Mouse (Mus musculus) cerebral cortex, adult 2 months (tissue): ENCODE measurements around the gene Gramd1b.

Experiments
- WGBS: fragments of 180-500 bp; shearing (Covaris S2); methylation state at CpG from one replicate; pipeline ENCODE4 v1.1.7; 2018; 5-methylcytosine and 5-hydroxymethylcytosine counted together

Gene Gramd1b

DNA sequence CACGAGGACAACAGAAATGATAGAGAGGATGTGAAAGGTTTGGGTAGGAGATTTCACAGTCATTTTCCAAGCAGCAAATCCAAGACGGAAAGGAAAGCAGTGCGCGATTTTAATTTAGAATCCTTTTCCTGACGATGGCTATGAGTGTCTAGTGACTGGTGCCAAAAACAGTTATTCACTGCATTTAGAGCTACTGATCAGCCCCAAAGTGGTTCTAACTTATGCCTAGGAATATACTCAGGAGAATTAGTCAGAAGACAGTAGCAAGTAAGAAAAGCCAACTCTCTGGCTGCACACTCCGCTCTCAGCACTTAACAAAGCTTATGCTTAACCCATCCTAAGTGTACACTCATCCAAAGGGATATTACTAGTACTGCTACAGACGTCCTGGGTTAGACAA, 166.9 kb downstream of the Gramd1b start:
- WGBS = 34% methylated on average over 7 of the region's 7 CpGs

GRCm38 (mm10) chr9:40361970-40362369, 169.2 kb downstream of the Gramd1b start:
- WGBS = 63% methylated on average over 6 of the region's 6 CpGs

DNA sequence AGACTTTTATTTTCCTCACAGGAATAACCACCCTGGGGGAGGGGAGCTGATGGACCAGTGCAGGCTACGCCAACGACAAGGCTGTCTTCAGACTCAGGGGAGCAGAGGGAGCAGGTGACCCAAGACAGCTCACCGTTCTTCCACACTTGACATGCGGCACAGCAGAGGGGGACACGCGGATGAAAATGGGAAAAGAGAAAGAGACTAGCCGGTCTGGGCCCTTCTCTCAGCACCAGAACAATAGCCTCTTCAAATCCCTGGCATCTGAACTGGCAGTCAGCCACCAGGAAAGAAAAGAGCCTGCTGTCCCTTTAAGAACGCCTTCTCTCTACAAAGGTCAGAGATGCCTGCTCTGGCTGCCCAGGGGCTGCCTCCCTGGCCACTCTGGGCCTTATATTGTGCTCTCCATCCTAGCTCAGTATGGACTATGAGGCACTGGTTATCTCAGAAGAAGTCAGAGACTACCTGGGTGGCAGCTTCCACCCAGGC, 172.7 kb downstream of the Gramd1b start:
- 36% methylated on average over 8 of the region's 8 CpGs for WGBS

GRCm38 (mm10) chr9:40356768-40357446, 174.3 kb downstream of the Gramd1b start:
- 68% methylated on average over 4 of the region's 4 CpGs for WGBS

DNA sequence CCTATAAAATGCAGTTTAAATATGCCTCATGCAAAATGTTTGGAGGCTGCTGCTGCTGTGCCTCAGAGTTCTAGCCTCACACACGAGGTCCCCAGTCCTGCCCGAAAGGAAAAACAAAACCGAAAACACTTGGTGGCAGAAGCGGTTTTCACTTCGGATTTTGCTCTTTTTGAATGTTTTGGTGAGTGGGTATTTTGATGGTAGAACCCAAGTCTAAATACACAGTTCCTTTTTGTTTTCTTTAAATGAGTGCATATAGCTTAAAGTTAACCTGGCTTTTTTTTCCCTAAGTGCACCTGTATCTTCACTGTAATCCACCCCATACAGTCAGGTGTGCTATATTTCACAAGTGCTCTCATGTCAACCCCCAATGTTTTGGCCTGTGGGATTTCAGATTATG, 174.8 kb downstream of the Gramd1b start:
- WGBS = 57% methylated on average over 5 of the region's 5 CpGs

DNA sequence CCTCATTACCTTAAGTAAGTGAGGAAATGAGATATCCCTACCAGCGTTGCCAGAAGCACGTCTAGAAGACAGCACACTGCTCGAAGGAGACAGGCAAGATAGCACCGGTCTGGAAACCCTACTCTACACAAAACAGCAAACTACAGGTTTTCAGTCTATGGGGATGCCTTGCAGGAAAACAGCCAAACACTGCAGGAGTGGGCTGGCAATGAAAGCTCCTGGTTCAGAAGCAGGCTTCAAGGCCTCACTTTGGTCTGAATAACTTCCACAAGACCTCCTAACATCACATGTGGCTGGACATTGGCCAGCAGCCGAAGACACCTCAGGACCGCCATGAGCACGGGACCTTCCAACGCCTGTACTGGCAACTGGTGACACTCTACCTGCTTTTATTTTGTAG, 175.8 kb downstream of the Gramd1b start:
- 90% methylated on average over 8 of the region's 8 CpGs for WGBS

DNA sequence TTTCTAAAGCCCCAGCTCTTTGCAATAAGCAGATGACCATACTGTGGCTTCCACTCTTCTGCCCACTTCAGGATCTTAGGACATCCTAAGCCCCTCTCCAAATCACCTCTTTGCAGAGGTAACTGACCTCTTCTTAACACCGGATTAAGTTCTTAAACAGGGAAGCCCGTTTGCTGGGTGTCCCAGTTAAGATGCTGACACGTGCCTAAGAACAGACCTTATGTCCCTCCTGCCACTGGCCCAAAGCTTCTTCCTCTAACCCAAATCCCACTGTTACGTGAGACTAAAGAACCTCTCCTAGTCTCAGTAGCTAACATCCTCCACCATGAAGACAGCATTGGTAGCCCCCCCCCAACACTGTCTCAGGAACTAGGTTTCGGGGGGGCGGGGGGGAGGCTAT, 177.6 kb downstream of the Gramd1b start:
- 79% methylated on average over 6 of the region's 6 CpGs for WGBS

- WGBS = 11% methylated on average over 7 of the region's 7 CpGs
Observed at GRCm38 (mm10) chr9:40350640-40351039, 180.5 kb downstream of the Gramd1b start.

DNA sequence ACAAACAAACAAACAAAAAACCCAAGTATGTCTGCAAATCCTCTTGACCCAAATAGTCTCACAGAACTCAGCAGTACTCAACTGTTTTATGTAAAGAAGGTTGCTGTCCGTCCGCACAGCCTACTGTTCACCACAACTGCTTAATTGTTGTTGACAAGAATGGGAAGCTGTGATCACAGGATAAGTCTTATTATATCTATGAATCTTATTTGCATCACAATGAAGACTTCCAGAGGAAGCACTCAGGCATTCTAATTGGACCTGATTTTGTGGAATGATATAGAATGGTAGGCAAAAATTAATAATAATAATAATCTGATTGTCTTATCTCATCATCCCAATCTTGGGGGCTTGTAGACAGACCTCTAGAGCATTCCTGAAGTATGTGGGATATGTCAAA, 181.1 kb downstream of the Gramd1b start:
- 58% methylated on average over 2 of the region's 2 CpGs for WGBS

GRCm38 (mm10) chr9:40349554-40349953, 181.6 kb downstream of the Gramd1b start:
- 56% methylated on average over 4 of the region's 4 CpGs for WGBS

DNA sequence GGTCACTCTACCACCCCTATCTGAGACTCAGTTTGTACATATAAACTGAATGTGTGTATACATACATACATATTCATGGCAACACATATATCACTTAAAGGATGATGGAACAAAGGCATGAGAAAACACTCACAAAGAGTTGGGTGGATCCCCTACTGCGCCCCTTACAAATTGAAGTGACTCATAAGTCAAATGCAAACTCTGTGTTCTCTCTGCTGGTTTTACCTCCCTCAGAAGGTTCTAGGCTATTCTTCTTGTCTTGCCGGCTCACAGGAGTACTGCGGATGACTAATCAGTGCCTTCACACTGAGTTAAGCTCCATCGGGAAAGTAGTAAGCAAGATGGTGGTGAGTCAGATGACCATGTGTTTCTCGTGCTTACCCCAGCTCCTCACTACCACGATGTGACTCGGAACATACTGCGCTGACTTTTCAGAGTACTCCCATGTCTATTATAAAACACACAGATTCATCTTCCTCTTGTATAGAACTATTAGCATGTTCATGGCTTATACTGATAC, 182.4 kb downstream of the Gramd1b start:
- 60% methylated on average over 8 of the region's 8 CpGs for WGBS

DNA sequence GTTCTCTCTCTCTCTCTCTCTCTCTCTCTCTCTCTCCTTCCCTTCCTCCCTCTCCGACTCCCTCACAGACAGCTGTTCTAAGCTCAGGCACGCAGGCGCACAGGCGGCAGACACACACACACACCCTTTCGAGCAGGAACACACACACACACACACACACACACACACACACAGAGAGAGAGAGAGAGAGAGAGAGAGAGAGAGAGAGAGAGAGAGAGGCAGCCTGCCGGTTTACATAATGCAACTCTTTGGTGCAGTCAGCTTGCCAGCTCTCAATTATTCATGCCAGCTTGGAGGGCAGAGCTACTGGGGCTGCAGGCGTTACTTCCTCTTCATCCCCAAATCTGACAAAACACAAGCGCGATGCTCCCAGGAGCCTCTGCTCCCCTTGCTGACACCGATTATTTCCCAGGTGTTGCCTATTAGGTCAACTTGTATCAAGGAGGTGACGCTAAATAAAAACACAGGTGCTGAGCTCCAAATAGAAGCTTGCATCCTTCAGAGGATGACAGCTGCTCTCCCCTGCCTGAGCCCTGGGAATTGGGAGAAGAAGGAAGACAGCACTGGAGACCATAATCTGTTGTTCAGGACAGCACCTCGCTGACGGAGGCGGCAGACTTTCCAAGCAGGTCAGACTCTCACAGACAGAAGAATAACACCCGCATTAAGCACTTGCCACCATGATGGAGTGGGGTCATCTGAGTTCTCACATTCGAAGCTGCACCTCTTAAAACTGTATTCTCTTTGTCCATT, 184.8 kb downstream of the Gramd1b start:
- 8% methylated on average over 16 of the region's 16 CpGs for WGBS

GRCm38 (mm10) chr9:40345493-40346231, 185.5 kb downstream of the Gramd1b start:
- WGBS = 7% methylated on average over 13 of the region's 13 CpGs

DNA sequence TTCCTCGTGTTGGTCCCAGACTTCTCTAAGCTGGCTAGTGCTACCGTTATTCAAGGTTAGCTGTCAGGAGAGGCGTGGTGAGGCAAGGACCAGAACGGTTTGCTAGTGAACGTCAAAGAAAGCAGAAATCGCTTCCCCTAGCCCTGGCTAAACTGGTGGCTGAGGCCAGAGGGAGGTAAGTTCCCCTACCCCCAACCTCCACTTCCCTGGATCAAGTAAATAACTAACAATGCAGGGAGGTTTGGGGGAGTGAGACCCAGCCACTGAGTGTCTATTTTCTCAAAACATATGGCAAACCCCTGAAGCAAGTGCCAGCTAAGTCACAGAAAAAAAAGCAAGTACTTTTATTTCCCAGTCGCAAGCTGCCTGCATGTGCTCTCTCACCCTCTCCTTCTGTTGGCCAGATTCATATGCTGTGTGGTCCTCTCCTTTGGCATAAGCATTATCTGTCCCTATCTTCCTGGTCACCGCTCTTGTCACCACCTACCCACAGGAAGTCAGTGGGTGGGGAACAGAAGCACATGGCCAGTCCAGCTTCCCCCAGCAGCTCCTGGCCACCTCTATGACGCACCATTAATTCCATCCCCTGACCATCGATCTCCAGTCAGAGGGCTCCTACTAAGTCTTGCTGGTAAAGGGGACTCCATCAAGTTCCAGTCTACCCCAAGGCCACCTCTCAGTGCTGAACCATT, 186.2 kb downstream of the Gramd1b start:
- 29% methylated on average over 10 of the region's 10 CpGs for WGBS

DNA sequence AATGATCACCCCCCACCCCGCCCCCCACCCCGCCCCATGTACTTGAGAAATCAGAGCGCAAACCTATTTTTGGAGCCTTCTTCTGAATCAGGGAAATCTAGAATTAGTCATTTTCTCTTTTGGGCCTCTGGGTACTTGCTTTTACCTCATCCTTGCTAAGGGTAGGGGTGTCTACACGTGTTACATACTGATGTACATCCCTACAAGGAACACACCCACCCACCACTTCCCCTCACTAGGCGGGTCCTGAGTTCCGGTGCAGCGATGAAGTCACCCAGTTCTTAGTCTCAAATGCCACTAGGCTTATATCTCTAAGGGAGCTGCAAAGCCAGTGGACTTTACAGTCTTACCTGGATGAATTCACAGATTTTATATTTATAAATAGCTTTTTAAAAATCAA, 187.4 kb downstream of the Gramd1b start:
- 55% methylated on average over 7 of the region's 7 CpGs for WGBS

DNA sequence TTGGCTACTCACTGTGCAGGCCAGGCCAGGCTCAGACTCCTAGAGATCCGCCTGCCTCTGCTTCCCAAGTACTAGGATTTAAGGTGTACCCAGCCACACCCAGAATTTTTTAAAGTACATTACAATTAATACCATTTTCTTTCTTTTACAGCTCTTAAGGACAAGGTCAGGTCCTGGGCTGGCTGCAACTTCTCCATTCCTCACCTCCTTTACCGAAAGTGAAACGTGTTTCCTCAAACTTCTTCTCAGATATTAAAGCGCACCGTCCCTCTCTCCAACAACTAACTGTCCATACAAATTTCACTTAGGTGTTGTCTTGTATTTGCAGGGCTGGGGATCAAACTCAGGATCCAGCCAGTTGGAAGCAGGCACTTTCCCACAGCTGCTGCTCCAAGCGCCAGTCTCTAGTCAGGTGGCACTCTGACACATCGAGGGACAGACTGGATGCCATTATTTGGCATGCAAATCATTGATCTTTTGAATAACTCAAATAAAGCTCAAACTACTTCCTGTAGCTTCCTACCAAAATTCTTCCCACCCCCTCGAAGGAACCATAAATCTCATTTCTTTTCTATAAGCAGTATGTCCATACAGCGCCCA, 188.0 kb downstream of the Gramd1b start:
- 53% methylated on average over 9 of the region's 9 CpGs for WGBS

GRCm38 (mm10) chr9:40342101-40342500, 189.1 kb downstream of the Gramd1b start:
- 45% methylated on average over 7 of the region's 7 CpGs for WGBS

DNA sequence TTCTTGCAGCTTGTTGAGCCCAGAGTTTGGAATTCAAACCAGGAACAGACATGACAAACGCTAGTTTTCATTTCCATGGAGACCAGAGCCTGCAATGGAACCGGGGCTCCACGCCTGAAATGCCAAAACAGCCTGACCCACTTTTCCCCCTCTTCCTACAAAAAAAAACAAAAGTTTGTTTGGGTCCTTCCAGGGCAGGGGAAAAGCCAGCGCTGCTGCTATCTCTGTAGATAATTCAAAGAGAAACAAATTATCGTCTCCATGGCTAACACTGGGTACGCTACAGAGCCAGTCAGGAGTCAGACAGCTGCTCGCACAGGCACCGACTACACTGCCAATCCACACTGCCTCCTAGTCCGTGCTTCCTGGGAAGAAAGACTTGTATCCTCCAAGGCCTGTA, 191.6 kb downstream of the Gramd1b start:
- WGBS = 17% methylated on average over 9 of the region's 9 CpGs

DNA sequence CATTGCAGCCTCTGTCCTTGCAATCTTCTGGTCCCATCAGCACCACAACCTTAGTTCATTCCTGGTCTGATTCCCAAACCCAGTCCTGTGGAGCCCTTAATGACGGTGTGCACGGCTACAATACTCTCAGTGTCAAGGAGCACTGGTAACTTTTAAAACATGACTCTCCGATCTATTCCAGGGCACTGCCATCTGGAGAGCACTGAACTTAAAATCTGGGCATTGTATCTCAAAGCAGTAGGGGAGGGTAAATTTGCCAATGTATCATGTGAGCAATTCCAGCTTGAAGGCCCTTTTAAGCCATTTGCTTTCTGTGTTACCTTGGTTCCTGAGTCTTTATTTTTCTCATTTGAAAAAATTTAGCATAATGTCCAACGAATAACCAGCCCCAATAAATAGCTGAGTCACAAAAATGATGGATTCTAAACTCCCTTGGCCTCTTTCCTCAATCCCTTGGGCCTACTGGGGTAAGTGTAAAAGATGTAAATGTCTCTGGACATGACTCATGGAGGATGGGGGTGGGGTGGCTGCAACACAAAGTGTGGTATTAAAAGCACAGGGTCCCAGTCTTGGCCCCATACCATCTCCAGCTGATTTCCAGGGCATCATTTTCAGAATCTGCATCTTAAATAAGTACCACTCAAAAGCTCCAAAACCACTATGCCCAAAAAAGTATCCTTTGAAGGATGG, 193.9 kb downstream of the Gramd1b start:
- 27% methylated on average over 4 of the region's 4 CpGs for WGBS

GRCm38 (mm10) chr9:40336701-40337100, 194.5 kb downstream of the Gramd1b start:
- WGBS = 24% methylated on average over 5 of the region's 5 CpGs

DNA sequence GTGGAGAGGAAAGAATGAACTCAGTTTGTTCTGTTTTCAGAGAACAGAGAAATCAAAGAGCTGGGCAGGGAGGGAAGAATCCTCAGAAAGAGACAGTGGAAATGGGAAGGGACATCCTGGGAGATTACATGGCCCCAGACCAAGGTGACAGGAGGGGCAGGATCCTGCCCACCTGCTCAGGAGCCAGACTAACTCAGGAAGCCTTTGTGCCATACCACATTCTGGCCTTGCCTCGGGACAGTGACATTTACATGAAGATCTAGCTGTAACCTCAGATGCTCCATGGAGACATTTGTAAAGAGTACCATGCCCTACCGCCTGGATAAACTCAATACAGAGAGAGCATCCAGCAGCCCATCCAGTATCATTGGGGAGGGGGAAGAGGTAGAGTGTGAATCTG, 196.6 kb downstream of the Gramd1b start:
- 75% methylated on average over 2 of the region's 2 CpGs for WGBS
